Mouse (Mus musculus): ENCODE results near the gene Eno2.
"Not testable (repeated sequence)": the region's sequence is repeated elsewhere in the genome, so short reads cannot be mapped to it uniquely, and the experiment has no call there.

Gene Eno2

DNA sequence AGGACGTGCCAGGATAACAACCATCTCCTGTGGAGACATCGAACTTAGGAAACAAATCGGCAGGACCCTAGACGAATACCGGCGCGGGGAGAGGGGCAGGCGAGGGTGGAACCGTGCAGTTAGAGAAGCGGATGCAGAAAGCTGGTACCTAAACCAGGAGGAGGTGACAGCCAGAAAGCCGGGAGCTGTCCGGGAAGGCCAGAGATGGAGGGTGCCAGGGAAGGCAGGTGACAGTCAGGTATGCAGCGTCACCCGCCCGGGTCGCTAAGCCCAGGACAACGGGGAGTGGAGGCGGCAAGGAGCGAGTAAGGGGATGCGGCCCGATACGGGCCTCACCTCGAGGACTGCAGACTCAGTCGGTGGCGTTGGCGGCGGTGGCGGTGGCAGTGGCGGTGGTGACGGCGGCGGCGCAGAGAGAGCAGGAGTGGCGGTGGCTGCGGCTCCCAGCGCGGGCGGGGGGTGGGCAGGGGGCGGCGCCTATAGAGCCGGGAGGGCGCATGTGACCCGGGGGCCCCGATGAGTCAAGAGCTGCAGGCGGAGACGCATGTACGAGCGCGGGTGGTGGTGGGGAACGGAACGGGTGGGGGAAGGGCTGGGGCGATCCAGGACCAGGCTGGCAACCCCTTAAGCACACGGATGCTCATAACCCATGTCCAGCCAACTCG lies at the start of gene Eno2:
TSS of gene Eno2 (minus strand) at position 573 of the 665 bp plus-strand sequence.
- DNase-seq (ENCODE audit: extremely low read depth, insufficient read length, low spot score) = peak; percentile 58

DNA sequence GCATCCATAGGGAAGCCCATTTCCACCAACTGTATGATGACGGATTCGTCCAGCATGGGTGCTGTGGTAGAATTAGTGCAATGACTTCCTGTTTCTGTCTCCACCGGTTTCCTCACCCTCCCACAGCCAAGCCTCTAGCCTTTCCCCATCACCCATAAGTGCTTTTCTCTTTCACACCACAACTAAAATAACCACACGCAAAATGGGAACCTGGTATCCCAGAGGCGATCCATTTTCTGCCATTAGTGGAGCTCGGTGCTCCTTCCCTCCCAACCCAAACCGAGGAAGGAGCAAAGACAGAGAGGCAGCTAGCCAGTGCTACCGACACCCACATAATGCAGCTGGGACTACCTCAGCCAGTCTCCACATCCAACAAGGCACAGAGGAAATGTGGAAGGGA lies 48.5 kb upstream of the Eno2 start:
- no peak for DNase-seq (ENCODE audit: extremely low read depth, insufficient read length, low spot score)

DNA sequence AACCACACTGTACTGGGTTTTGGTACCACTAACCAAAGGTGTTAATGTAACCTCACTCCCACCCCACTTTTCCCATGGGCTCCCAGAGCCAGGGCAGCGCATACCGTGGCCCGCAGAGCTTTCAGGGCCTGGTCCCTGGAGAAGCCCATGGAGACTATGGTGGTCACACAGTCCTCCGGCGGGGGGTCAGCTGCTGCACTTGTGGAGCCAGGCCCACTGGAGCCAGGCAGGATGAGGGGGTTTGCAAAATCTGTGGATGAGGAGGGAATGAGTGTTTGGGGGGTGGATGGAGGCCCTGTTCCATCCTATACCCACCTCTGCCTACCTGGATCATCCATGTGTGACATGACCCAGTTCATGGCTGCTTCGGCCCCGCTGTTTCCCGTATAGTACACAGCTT lies 48.1 kb upstream of the Eno2 start:
- no peak for DNase-seq (ENCODE audit: extremely low read depth, insufficient read length, low spot score)

DNA sequence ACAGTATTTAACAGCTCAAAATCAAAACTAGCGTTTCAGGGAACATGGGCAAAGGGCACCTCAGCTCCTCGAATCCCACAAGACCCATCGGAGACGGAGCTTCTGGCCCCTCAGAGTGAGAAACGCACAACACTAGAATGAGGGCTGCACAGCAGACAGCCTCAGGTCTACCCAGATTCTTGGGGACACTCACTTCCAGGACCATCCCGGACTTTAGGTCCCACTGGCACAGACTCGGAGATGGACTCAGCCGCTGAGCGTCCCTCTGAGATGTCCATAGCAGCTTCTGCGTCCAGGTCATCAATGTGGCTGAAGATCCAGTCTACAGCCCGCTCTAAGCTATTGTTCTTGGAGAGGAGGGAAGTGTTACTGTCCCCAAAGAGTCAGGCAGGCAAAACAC lies 47.7 kb upstream of the Eno2 start:
- no peak for DNase-seq (ENCODE audit: extremely low read depth, insufficient read length, low spot score)

DNA sequence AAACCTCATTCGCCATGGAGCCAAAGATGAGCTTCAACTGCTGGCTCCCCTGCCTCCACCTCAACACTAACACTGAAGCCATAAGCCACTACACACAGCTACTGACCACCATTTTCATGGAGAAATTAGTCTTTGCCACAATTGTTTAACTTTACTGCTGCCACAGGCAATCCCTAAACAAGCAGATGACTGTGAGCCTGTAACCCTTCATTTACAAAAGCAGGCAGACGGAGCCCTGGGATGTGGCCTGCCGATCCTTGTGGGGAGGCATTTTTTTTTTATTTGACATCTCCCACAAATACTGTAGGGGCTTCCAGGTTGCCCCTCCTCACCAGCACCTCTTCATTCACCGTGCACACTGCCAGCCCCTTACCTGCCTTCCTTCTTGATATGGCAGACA lies 47.1 kb upstream of the Eno2 start:
- DNase-seq (ENCODE audit: extremely low read depth, insufficient read length, low spot score) = no peak

DNA sequence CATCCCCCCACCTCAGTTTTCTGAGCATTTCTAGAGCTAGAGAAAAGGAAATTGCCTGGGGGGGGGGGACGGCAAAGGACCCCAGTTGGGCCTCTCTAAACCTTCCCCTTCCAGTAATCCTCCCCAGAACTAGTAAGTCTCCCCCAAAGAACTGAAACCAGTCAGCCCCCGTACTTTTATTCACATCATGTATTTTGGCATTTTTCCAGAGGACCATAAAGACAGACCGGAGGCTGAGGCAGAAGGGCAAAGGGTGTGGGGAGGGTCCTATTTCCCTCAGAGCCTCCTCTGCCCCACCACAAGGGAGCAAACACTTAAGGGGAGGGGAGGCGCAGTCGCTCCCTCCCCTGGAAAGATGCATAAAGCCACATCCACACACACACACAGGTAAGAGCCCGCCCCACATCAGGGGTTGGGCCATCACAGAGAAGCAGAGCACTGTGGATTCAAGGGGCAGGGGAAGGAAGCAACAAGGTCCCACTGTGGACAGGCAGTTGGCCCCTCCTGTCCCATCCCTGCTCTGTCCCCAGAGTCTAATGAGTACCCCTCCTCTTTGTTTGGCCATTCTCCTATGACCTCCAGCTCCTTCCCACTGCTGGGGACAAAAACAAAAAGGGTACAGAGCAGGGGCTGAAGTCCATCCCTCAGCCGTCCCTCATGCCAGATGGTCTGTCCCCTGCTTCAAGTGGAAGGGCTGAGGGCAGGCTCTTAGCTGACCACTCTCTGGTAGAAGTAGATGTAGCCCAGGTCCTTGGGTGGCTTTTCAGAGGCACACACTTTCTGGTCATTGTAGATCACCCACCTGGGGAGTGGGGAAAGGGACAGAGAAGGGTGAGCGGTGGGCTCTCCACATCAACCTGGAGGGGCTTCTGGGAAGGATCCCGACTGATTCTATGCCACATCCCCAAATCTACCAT lies 45.6 kb upstream of the Eno2 start:
- DNase-seq (ENCODE audit: extremely low read depth, insufficient read length, low spot score) = no peak

DNA sequence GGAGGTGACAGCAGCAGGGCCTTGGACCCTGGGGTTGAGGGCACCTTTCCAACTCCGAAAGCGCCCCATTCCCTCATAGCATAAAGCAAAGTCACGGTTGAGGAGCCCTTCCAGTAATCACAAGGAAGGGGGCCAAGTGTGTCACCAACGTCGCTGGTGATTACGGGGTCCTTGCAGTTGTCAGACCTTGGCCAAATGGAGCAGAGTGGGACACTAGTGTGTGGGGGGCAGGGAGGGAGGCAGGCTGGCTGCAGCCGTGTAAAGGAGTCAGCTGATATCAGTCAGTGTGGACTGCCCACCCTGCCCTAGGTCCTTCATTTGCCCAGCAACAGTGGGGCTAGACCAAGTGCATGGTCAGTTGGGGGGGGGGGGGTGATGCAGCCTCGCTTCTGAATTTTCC lies 45.0 kb upstream of the Eno2 start:
- DNase-seq (ENCODE audit: extremely low read depth, insufficient read length, low spot score) = no peak

DNA sequence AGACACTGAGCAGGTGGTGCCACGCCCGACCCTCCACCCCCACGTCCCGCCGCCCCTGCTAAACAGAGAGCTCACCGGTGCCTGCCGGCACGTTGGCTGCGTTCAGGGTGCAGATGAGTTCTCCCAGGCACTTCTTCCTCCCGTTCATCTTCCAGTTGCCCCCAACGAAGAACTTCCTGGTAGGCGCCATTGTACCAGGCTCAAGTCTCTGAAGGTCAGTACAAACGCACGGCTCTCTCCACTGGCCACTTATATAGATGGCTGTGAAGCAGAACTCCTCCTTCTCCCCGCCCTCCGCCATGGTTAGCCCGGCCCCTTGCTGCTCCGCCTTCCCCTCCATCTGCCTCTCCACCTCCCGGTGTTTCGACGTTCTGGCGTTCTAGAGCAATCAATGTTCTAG lies 44.5 kb upstream of the Eno2 start, which contains the start of gene Tpi1:
TSS of gene Tpi1 (minus strand) at position 364 of the 400 bp plus-strand sequence.
- DNase-seq (ENCODE audit: extremely low read depth, insufficient read length, low spot score) = peak; percentile 83

DNA sequence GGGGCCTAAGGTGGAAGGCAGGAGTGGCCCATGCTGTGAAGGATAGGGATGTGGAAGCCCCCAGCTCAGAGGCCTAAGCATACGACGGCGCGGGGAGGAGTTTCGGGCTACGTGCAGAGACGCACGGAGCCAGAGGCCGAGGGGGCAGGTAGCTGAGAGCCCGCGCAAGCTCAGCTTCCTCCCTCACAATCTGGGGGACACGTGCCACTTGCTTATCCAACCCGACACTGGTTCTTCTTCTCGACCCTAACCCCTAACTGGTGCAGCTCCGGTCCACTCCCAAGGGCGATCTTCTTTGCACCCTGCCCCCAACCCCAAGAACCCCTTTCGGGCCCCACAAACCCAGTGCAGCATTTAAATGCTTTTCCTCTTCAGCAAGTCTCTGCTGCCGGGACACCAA lies 44.0 kb upstream of the Eno2 start:
- DNase-seq (ENCODE audit: extremely low read depth, insufficient read length, low spot score) = peak; percentile 78

DNA sequence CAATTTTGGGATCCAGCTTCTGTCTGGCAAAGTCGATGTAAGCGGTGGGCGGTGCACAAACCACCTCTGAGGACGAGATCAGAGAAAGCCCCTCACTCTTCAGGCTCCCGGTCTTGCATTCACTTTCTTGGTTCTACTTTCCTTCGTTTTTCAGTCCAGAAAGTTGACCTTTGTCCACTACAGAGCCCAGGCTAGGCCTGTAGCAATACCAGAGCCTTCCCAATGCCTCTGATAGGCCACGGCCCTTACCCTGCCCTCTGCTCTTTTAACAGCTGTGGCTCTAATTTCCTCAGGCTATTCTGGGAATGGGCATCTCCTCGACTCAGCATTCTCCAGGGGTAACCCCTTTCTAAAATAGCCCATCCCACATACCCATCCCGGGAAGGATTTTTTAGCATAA lies 43.4 kb upstream of the Eno2 start:
- no peak for DNase-seq (ENCODE audit: extremely low read depth, insufficient read length, low spot score)

DNA sequence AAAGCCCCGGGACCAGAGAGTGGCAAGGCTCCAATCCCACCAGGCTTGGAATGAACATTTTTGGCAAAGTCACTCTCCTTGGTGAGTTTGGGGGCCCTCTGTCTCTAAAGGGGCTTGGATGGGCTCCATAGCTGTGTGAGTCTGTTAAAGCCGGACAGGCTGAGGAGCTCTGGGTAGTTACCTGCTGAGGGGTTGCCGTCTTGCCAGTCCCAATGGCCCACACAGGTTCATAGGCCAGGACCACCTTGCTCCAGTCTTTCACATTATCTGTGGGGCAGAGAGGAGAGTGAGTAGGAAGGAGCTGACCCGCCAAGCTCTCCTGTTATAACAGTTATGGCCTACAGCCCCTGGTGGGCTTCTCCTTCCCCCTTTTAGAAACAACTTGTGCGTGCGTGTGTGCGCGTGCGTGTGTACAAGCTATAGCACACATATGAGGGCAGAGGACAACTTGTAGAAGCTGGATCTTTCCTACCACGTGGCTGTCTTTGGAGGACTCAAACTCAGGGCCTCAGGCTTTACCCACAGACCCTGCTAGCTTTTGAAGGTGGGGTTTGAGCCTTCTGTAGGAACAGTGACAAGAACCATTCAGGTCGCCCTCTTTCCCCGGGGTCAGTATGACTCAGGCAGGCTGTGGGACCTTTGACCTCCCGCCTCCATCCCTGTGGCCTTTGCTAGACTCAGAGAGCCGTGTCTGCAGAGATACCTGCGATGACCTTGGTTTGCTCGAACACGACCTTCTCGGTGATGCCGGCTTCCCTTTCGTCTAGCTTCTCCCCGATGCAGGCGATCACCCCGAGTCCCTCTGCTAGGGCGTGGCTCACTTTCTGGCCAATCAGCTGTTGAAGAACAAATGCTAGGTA lies 42.5 kb upstream of the Eno2 start:
- DNase-seq (ENCODE audit: extremely low read depth, insufficient read length, low spot score) = no peak

DNA sequence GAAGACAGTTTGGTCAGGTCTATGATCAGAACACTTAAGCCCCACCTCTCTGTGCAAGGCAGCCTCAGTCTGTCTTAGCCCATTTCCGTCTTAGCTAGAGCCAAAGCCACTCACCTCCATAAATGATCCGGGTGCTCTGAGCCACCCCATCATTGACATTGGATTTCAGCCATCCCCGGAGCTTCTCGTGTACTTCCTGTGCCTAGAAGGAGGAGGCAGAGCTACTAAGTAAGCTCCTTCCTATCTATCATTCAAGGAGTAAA lies 41.9 kb upstream of the Eno2 start:
- no peak for DNase-seq (ENCODE audit: extremely low read depth, insufficient read length, low spot score)

DNA sequence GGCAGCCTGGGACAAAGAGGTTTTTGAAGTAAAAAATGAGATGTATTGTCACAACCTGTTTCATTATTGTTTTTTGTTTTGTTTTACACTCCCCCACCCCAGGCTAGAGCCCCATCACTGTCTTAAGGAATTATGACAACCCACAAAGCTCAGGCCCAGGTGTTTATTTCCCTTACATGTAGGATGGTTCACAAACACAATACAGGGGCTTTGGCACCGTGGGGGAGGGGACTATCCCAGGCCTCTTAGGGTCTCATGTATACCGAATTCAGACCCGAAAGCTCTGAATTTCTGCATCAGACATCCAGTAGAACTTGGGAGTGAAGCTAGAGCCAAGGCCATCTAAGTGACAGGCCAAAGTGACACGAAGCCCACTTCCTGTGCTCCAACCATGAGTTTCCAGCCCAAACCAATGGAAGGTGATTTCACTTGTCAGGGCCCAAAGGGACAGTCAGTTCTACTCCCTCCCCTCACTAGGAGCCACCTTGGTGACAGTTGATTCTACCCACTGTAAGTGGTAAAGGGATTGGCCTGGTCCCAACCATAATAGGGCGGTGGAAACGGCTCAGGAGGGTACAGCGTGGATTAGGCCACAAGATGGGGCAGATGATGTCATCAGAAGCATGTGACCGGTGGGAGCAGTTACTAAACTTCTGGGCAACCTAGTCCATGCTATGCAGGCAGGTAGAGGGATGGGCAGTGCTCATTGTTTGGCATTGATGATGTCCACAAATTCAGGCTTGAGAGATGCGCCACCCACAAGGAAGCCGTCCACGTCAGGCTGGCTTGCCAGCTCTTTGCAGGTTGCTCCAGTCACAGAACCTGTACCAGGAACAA lies 41.3 kb upstream of the Eno2 start:
- DNase-seq (ENCODE audit: extremely low read depth, insufficient read length, low spot score) = not testable (repeated sequence)

DNA sequence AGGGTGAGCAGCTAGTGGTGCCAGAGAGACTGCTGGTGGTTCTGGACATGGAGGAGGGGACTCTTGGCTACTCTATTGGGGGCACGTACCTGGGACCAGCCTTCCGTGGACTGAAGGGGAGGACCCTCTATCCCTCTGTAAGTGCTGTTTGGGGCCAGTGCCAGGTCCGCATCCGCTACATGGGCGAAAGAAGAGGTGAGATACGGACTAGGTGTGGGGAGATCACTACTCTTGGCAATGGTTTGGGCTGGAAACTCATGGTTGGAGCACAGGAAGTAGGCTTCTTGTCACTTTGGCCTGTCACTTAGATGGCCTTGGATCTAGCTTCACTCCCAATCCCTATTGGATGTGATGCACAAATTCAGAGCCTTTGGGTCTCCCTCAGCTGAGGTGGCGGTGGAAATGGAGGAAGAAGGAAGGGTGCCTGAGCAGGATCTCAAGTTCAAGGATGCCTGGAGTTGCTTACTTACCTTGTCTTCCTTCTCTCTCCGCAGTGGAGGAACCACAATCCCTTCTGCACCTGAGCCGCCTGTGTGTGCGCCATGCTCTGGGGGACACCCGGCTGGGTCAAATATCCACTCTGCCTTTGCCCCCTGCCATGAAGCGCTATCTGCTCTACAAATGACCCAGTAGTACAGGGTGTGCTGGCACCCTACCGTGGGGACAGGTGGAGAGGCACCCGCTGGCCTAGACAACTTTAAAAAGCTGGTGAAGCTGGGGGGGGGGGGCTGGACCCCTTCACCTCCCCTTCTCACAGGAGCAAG lies 40.5 kb upstream of the Eno2 start:
- DNase-seq (ENCODE audit: extremely low read depth, insufficient read length, low spot score) = peak; percentile 43

DNA sequence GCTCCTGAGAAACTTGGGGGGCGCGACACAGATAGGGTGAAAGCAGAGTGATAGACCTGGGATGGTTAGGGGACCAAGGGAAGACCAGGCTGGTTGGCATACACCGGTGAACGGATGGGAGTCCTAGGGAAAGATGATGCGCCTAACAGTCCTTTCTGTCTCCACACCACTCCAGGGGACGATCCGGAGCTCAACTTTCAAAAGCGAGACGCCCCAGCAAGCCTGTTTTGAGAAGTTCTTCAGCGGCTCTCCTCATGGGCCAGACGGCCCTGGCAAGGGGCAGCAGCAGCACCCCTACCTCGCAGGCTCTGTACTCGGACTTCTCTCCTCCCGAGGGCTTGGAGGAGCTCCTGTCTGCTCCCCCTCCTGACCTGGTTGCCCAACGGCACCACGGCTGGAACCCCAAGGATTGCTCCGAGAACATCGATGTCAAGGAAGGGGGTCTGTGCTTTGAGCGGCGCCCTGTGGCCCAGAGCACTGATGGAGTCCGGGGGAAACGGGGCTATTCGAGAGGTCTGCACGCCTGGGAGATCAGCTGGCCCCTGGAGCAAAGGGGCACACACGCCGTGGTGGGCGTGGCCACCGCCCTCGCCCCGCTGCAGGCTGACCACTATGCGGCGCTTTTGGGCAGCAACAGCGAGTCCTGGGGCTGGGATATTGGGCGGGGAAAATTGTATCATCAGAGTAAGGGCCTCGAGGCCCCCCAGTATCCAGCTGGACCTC lies 39.7 kb upstream of the Eno2 start:
- DNase-seq (ENCODE audit: extremely low read depth, insufficient read length, low spot score) = peak; percentile 87

DNA sequence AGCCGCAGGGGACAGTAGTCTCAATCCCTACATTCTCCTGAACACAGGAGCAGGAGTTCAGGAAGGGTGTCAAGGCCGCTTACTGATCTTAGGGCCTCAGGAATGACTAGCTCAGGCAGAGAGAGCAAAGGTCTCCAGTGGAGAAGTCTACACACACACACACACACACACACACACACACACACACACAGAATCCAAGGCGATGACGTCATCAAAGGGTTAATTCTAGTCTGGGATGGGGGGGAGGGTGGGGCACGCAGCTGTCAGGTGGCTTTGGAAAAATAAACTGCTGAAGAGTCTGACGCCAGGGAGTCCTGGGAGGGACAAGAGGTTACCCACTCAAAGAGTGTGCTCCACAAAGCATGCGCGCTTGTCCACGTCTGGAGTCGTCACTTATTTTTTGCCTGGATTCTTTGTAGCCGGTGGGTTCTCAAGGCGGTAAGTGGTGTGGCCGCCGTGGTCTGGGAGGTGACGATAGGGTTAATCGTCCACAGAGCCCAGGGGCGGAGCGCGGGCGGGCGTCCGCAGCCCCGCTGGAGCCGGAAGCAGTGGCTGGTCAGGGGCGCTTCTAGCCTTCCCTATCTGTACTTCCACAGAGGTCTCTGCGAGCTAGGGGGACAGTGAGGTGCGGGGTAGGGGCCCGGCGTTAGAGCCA lies 39.0 kb upstream of the Eno2 start, which contains the start of gene Spsb2:
TSS of gene Spsb2 (plus strand) at position 304 of the 655 bp plus-strand sequence.
- DNase-seq (ENCODE audit: extremely low read depth, insufficient read length, low spot score) = peak; percentile 87

DNA sequence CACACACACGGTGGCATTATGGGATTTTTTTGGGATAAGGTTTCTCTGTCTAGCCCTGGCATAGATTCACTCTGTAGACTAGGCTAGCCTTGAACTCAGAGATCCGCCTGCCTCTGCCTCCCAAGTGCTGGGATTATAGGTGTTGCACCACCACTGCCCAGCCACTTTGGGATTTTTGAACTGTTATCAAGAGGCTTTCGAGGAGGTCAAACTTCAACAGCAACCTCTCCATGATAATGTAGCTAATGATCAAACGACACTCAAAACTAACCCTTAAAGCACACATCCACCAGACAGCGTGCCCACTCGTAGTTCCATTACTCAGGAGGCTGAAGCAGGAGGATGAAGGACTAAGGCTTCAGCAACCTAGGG lies 38.5 kb upstream of the Eno2 start:
- no peak for DNase-seq (ENCODE audit: extremely low read depth, insufficient read length, low spot score)

DNA sequence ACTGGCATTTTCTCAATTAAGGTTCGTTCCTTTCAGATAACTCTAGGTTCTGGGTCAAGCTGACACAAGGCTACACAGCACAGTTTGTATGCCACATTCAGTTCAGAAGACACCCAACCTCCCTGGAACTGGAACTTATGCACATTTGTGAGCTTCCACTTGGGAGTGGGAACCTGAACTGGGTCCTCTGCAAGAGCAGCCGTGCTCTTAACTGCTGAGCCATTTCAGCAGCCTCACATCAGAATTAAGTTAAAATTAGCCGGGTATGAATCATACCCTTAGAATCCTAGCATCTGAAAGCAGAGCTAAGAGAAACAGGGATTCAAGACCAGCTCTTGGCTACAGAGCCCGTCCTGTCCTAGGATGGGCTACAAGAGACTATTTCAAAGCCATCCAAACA lies 37.9 kb upstream of the Eno2 start:
- peak; percentile 30 for DNase-seq (ENCODE audit: extremely low read depth, insufficient read length, low spot score)

Data from 3134 (cell line).